Mouse (Mus musculus): ENCODE measurements around the gene Camp.

DNA sequence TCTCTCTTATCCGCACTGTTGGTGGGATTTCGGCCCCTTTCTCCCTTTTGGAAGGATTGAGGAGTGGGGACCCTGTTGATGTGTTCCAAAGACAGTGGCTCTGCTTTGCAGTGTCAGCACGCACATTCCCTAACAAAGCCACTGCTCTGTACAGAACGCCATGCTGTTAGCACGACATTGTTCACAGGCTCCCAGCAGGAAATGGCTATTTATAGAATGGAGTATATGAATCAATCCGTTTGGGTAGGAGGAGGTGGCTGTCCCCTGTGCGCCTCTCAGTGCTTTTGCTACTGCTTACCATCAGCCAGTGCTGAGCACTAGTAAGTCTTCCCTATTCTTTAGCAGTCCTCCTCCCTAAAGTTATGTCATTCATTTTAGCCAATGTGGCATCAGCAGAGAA lies 36.0 kb downstream of the Camp start:
- TF ChIP-seq CTCF (IDR thresholded peaks at IDR 0.05; ENCODE audit: low read depth, low read length) (no peak), POLR2A (IDR thresholded peaks at IDR 0.05; ENCODE audit: extremely low read depth, insufficient read depth, low read length) (no peak)
